Mouse (Mus musculus): ENCODE measurements at regions not wholly inside any gene's neighbourhood (a gene's known extent, or its start where the extent isn't known, plus 50 kb on each side); places are given as distances from the start of the nearest gene placed in this dataset.

DNA sequence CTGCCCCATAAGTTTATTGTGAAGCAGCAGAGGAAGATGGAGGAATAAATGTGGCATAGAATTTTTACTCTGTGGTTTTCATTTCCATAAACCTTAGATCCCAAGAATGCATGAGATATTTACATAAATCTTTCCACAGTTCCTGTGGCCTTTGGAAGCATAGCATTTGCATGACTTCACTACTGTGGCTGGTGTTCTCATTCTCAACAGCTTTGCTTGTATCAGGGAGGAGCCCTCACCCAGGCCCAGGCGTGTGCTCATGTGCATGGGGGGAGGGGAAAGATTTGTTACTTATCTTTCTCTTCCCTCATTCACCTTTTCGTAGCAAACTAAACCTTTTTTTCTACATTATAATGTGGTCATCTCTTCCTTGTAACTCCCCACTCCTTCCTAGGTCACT lies 65.6 kb upstream of the Gm21897 start:
- no peak overlapping the region for H3K4me3 ChIP-seq (ENCODE audit: low read depth, low read length)
- H3K27ac ChIP-seq (ENCODE audit: insufficient read depth, low read length) = no peak overlapping the region
- H3K36me3 ChIP-seq (ENCODE audit: control insufficient read depth, insufficient read depth, low read length, poor library complexity, severe bottlenecking) = no peaks in the 10 kb centered on the region
- TF ChIP-seq CTCF (IDR thresholded peaks at IDR 0.05; ENCODE audit: low read depth, low read length) = no peak
- no peaks in the 10 kb centered on the region for H3K4me1 ChIP-seq (ENCODE audit: control insufficient read depth, insufficient read depth, low read length)
- no peaks in the 10 kb centered on the region for H3K27me3 ChIP-seq (ENCODE audit: control insufficient read depth, insufficient read depth, low read length, poor library complexity, severe bottlenecking)
- no peak overlapping the region for H3K9ac ChIP-seq (ENCODE audit: low read depth, poor library complexity, severe bottlenecking)
- H3K9me3 ChIP-seq (replicated peaks; ENCODE audit: control insufficient read depth, insufficient read depth, low read length, poor library complexity, severe bottlenecking) = no peaks in the 10 kb centered on the region

DNA sequence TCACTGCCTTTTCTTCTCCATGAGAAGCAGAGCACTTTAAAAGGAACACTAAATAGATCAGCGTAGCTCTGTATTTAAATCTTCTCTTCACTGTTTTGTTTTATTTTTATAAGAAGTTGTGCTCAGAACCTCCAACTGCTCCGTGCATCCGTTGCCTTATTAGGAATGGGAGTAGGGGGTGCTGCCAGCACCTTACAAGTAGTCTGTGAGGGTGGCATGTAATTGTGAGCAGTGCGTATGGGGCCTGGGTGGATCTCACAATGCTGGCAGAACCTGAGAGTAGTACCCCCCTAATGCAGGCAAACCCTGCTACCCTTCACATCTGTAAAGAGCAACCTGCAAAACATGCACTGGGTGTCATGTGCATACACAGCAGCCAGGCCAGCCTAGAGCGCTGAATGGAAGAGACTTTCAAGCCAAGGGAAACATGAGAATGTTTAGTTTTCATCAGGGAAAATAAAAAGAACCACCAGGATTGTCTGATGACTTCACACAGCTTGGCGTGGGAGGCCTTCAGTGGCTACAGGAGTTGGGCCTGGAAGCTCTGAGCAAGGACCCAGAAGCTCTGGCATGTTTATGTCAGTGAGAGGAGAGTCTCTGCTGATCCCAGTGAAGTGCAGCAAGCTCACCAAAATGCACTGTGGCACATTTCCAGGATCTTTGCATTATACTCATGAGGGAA lies 64.5 kb upstream of the Gm21897 start:
- no peak overlapping the region for H3K27ac ChIP-seq (ENCODE audit: insufficient read depth, low read length)

DNA sequence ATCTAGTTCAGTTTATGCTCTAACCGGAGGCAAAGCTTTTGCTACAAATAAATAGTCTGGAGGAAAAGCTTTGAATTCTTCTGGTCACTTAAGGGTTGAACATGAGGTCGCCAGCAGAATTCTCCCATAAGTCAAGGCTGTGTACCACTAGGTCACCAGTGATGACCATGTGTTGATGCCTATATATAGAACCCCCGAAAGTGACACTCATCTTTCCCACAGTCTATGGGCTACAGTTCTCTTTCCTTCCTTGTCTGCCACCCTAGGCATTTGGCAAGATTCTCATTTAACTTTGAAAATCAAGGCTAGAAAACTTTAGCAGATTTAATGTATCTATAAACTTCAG lies 63.9 kb upstream of the Gm21897 start:
- no peak overlapping the region for H3K27ac ChIP-seq (ENCODE audit: insufficient read depth, low read length)

More for the DNA sequence above, 64.5 kb upstream of the Gm21897 start:
- Histone ChIP-seq H3K9me3 (replicated peaks; ENCODE audit: control insufficient read depth, insufficient read depth, low read length, poor library complexity, severe bottlenecking) (no peaks in the 10 kb centered on the region), H3K4me1 (ENCODE audit: control insufficient read depth, insufficient read depth, low read length) (no peaks in the 10 kb centered on the region), H3K36me3 (ENCODE audit: control insufficient read depth, insufficient read depth, low read length, poor library complexity, severe bottlenecking) (no peaks in the 10 kb centered on the region), H3K9ac (ENCODE audit: low read depth, poor library complexity, severe bottlenecking) (no peak overlapping the region), H3K27me3 (ENCODE audit: control insufficient read depth, insufficient read depth, low read length, poor library complexity, severe bottlenecking) (no peaks in the 10 kb centered on the region), H3K4me3 (ENCODE audit: low read depth, low read length) (no peak overlapping the region)
- TF ChIP-seq EP300 (IDR thresholded peaks at IDR 0.05; ENCODE audit: insufficient read depth, low read depth, low read length) (no peak), CTCF (IDR thresholded peaks at IDR 0.05; ENCODE audit: low read depth, low read length) (no peak)

DNA sequence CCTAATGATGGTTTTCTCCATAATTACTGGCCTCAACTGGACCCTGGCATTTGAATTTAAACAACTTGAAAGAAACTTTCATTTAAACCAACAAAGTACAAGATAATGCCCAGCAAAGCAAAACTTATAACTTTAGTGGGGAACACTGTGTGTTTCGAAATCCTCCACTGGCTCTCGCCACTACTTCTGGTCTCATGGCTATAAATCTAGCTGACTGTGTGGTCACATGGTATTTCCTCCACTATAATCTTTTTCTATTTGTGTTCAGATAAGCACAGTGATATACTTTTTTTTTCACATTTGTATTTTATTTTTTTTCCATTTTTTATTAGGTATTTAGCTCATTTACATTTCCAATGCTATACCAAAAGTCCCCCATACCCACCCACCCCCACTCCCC lies 62.6 kb upstream of the Gm21897 start:
- Histone ChIP-seq H3K4me3 (ENCODE audit: low read depth, low read length) (no peak overlapping the region), H3K36me3 (ENCODE audit: control insufficient read depth, insufficient read depth, low read length, poor library complexity, severe bottlenecking) (no peaks in the 10 kb centered on the region), H3K9me3 (replicated peaks; ENCODE audit: control insufficient read depth, insufficient read depth, low read length, poor library complexity, severe bottlenecking) (no peaks in the 10 kb centered on the region), H3K27ac (ENCODE audit: insufficient read depth, low read length) (no peak overlapping the region), H3K9ac (ENCODE audit: low read depth, poor library complexity, severe bottlenecking) (no peak overlapping the region), H3K4me1 (ENCODE audit: control insufficient read depth, insufficient read depth, low read length) (no peaks in the 10 kb centered on the region), H3K27me3 (ENCODE audit: control insufficient read depth, insufficient read depth, low read length, poor library complexity, severe bottlenecking) (no peaks in the 10 kb centered on the region)
- TF ChIP-seq CTCF (IDR thresholded peaks at IDR 0.05; ENCODE audit: low read depth, low read length) = no peak
- TF ChIP-seq POLR2A (IDR thresholded peaks at IDR 0.05; ENCODE audit: insufficient read depth, low read length) = no peak
- TF ChIP-seq EP300 (IDR thresholded peaks at IDR 0.05; ENCODE audit: insufficient read depth, low read depth, low read length) = no peak

More for the DNA sequence above, 63.9 kb upstream of the Gm21897 start:
- no peak overlapping the region for H3K4me3 ChIP-seq (ENCODE audit: low read depth, low read length)
- H3K9ac ChIP-seq (ENCODE audit: low read depth, poor library complexity, severe bottlenecking) = no peak overlapping the region
- H3K4me1 ChIP-seq (ENCODE audit: control insufficient read depth, insufficient read depth, low read length) = no peaks in the 10 kb centered on the region
- no peak for TF ChIP-seq EP300 (IDR thresholded peaks at IDR 0.05; ENCODE audit: insufficient read depth, low read depth, low read length)
- TF ChIP-seq CTCF (IDR thresholded peaks at IDR 0.05; ENCODE audit: low read depth, low read length) = no peak
- no peak for TF ChIP-seq POLR2A (IDR thresholded peaks at IDR 0.05; ENCODE audit: insufficient read depth, low read length)
- no peaks in the 10 kb centered on the region for H3K27me3 ChIP-seq (ENCODE audit: control insufficient read depth, insufficient read depth, low read length, poor library complexity, severe bottlenecking)
- no peaks in the 10 kb centered on the region for H3K9me3 ChIP-seq (replicated peaks; ENCODE audit: control insufficient read depth, insufficient read depth, low read length, poor library complexity, severe bottlenecking)
- no peaks in the 10 kb centered on the region for H3K36me3 ChIP-seq (ENCODE audit: control insufficient read depth, insufficient read depth, low read length, poor library complexity, severe bottlenecking)

DNA sequence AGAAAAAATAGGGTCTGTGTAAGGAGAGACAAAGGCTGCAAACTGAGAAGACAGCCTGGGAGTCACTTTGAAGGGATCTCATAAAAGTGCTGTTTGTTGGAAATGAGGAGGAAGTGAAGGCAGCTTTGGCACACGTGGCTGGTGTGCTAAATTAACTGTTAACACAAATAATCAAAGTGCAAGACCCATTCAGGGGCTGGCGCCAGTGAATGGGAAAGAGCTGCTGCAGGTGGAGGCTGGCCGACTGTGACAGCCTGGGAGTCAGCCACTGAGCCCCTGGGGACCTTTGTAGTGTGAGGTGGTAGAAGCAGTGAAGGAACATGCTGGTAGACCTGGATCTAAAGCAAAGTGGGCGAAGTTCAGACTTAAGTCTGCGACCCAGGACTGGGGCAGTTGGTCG lies 57.8 kb upstream of the Gm21897 start:
- TF ChIP-seq EP300 (IDR thresholded peaks at IDR 0.05; ENCODE audit: insufficient read depth, low read depth, low read length) = no peak
- TF ChIP-seq POLR2A (IDR thresholded peaks at IDR 0.05; ENCODE audit: insufficient read depth, low read length) = no peak
- no peak for TF ChIP-seq CTCF (IDR thresholded peaks at IDR 0.05; ENCODE audit: low read depth, low read length)
- Histone ChIP-seq H3K4me3 (ENCODE audit: low read depth, low read length) (no peak overlapping the region), H3K4me1 (ENCODE audit: control insufficient read depth, insufficient read depth, low read length) (no peaks in the 10 kb centered on the region), H3K27ac (ENCODE audit: insufficient read depth, low read length) (no peak overlapping the region), H3K36me3 (ENCODE audit: control insufficient read depth, insufficient read depth, low read length, poor library complexity, severe bottlenecking) (no peaks in the 10 kb centered on the region), H3K9me3 (replicated peaks; ENCODE audit: control insufficient read depth, insufficient read depth, low read length, poor library complexity, severe bottlenecking) (no peaks in the 10 kb centered on the region), H3K9ac (ENCODE audit: low read depth, poor library complexity, severe bottlenecking) (no peak overlapping the region), H3K27me3 (ENCODE audit: control insufficient read depth, insufficient read depth, low read length, poor library complexity, severe bottlenecking) (no peaks in the 10 kb centered on the region)

DNA sequence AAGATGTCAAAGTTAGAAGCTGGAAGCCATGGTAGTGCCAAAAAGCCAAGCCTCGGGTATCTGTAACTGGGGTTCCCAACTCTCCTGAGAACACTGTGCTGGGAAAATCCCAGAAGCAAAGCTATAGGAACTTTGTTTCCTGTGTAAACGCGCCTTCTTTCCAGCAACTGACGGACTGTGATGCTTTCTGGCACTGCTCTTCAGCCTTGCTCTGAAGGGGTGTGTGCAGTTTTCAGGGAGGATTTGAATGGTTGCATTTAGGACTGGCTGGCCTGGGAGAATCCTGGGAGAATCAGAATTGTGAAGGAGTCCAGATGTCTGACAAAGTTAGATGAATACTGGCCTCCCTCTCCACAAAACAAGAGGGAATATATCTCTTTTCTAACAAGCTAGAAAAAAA lies 57.2 kb upstream of the Gm21897 start:
- TF ChIP-seq CTCF (IDR thresholded peaks at IDR 0.05; ENCODE audit: low read depth, low read length) = no peak
- no peak for TF ChIP-seq EP300 (IDR thresholded peaks at IDR 0.05; ENCODE audit: insufficient read depth, low read depth, low read length)
- no peak for TF ChIP-seq POLR2A (IDR thresholded peaks at IDR 0.05; ENCODE audit: insufficient read depth, low read length)
- H3K36me3 ChIP-seq (ENCODE audit: control insufficient read depth, insufficient read depth, low read length, poor library complexity, severe bottlenecking) = no peaks in the 10 kb centered on the region
- no peaks in the 10 kb centered on the region for H3K9me3 ChIP-seq (replicated peaks; ENCODE audit: control insufficient read depth, insufficient read depth, low read length, poor library complexity, severe bottlenecking)
- H3K27me3 ChIP-seq (ENCODE audit: control insufficient read depth, insufficient read depth, low read length, poor library complexity, severe bottlenecking) = no peaks in the 10 kb centered on the region
- H3K4me1 ChIP-seq (ENCODE audit: control insufficient read depth, insufficient read depth, low read length) = no peaks in the 10 kb centered on the region
- H3K9ac ChIP-seq (ENCODE audit: low read depth, poor library complexity, severe bottlenecking) = no peak overlapping the region
- H3K4me3 ChIP-seq (ENCODE audit: low read depth, low read length) = no peak overlapping the region
- H3K27ac ChIP-seq (ENCODE audit: insufficient read depth, low read length) = no peak overlapping the region

Data from ES-Bruce4 (cell line).